Mouse (Mus musculus): ENCODE measurements around the gene Cpb1. TPM values are rescaled to one million over a fixed set of nuclear protein-coding genes. Genes with fewer than 3 reads are reported as not detected.

Cpb1 gene
- total RNA-seq, 2 experiments from 2014 or later, result not detected

Small RNA genes lying within 50 kb of the gene (microRNA-seq; reads per million reads assigned to microRNA genes)
- gene Mir7007, result 0 to 0.40 reads per million in 2 experiments

Other genes with a start within 250 kb of the Cpb1 start
- 10 to 100 TPM; 17.0 to 18.9 TPM for gene Hps3, start 240.4 kb downstream of the Cpb1 start, total RNA-seq (2021)
- 10 to 100 TPM; 20.9 to 22.5 TPM for gene Hltf, start 217.9 kb downstream of the Cpb1 start, total RNA-seq (2021)
- gene Gyg, start 120.4 kb downstream of the Cpb1 start, total RNA-seq (2021), result 10 to 100 TPM; 41.8 to 48.6 TPM
- gene Cpa3, start 33.6 kb downstream of the Cpb1 start, total RNA-seq (2021), result 1 to 10 TPM in 1 of 2 experiments, not detected in 1; 1.2 TPM
- gene Agtr1b, start 91.4 kb upstream of the Cpb1 start, total RNA-seq (2021), result not detected